Mouse (Mus musculus) heart, adult 2 months (tissue): Measurements from ENCODE around the gene Ebf1. TPM values are rescaled to one million over a fixed set of nuclear protein-coding genes. Genes with fewer than 3 reads are reported as not detected.

ENCODE experiments used
- DNase-seq, 2 experiments: peaks; one replicate each; pipeline ENCODE4 v3.0.0; 2021
- H3K27ac ChIP-seq: fragments of 200-600 bp; 2 replicates; pipeline ENCODE4 v1.8.1; 2022
- H3K27me3 ChIP-seq: fragments of 200-500 bp; 2 replicates; pipeline ENCODE4 v1.6.1; 2012; ENCODE audit warnings: mild to moderate bottlenecking, low read length, inconsistent platforms, mixed read lengths; ENCODE audit not compliant: control insufficient read depth, insufficient read depth
- H3K36me3 ChIP-seq: fragments of 200-500 bp; 2 replicates; pipeline ENCODE4 v1.6.1; 2012; ENCODE audit warnings: low read length, inconsistent platforms; ENCODE audit not compliant: control insufficient read depth, insufficient read depth
- H3K4me1 ChIP-seq: fragments of 200-500 bp; 2 replicates; pipeline ENCODE4 v1.6.1; 2011; ENCODE audit warnings: low read length; ENCODE audit not compliant: control insufficient read depth, insufficient read depth
- H3K4me3 ChIP-seq: fragments of 200-600 bp; 2 replicates; pipeline ENCODE4 v1.8.1; 2022
- H3K79me2 ChIP-seq: fragments of 200-500 bp; replicated peaks from 2 replicates; pipeline ENCODE4 v1.6.1; 2012; ENCODE audit warnings: mild to moderate bottlenecking, inconsistent platforms, low read length, moderate library complexity, mixed read lengths; ENCODE audit not compliant: control insufficient read depth, insufficient read depth
- H3K9ac ChIP-seq: fragments of 200-500 bp; 2 replicates; pipeline ENCODE4 v1.6.1; 2012; ENCODE audit warnings: low read depth, mild to moderate bottlenecking, control low read depth, inconsistent platforms, low read length, mixed read lengths
- CTCF ChIP-seq: fragments of 200-600 bp; IDR thresholded peaks from 2 replicates; pipeline ENCODE4 v1.8.1; 2022; ENCODE audit warnings: antibody characterized with exemption, mild to moderate bottlenecking, moderate library complexity
- EP300 ChIP-seq: fragments of 200-500 bp; IDR thresholded peaks from 2 replicates; pipeline ENCODE4 v1.6.1; 2011; ENCODE audit warnings: low read depth, low read length, control low read depth; ENCODE audit not compliant: insufficient read depth
- POLR2A ChIP-seq: fragments of 200-500 bp; IDR thresholded peaks from 2 replicates; pipeline ENCODE4 v1.6.1; 2011; ENCODE audit warnings: mild to moderate bottlenecking, low read depth, low read length, control low read depth; ENCODE audit not compliant: insufficient read depth
- WGBS: fragments of 180-500 bp; shearing (Covaris S2); methylation state at CpG from one replicate; pipeline ENCODE4 v1.1.7; 2018; 5-methylcytosine and 5-hydroxymethylcytosine counted together
- intact Hi-C: fragments of 180-260 bp; cut with DNase I; formaldehyde crosslinking; loops from one replicate; pipeline ENCODE4 v1.15.1; 2025
- polyA plus RNA-seq: library from polyadenylated mRNA; depleted of rRNA; stranded (reverse); fragments of >200 nt; gene quantifications from 2 replicates; pipeline ENCODE4 v1.2.3, GENCODE M21; 2012
- total RNA-seq, 2 experiments: library from RNA; stranded (reverse); gene quantifications; 2 replicates each; pipeline ENCODE4 v1.2.3; 2021

Ebf1 gene
- total and polyA plus RNA-seq, 3 experiments = 11.4 to 13.6 (median 12.2) TPM

GRCm38 (mm10) chr11:44949140-44949539, 332.0 kb downstream of the Ebf1 start:
- intact Hi-C loops = no loop called here
- 42% methylated on average over 3 of the region's 3 CpGs for WGBS

GRCm38 (mm10) chr11:44950319-44950718, 333.2 kb downstream of the Ebf1 start:
- Histone ChIP-seq H3K4me3 (no peak overlapping the region), H3K27ac (no peak overlapping the region), H3K36me3 (peaks cover 2% of the 10 kb centered on the region; the same call in 1 of the 2 replicates), H3K9ac (no peak overlapping the region), H3K27me3 (no peaks in the 10 kb centered on the region), H3K4me1 (peaks cover 6% of the 10 kb centered on the region), H3K79me2 (no peaks in the 10 kb centered on the region)
- peak in 1 of 2 experiments; percentile 24 for DNase-seq
- 87% methylated on average over 9 of the region's 9 CpGs for WGBS
- TF ChIP-seq EP300 (no peak), CTCF (no peak), POLR2A (no peak)
- intact Hi-C loops = no loop called here

More at GRCm38 (mm10) chr11:44949140-44949539, 332.0 kb downstream of the Ebf1 start:
- no peaks in the 10 kb centered on the region for H3K27me3 ChIP-seq
- no peak for DNase-seq
- peaks cover 9% of the 10 kb centered on the region for H3K36me3 ChIP-seq
- no peak for TF ChIP-seq CTCF
- no peak for TF ChIP-seq EP300
- no peak for TF ChIP-seq POLR2A
- H3K4me1 ChIP-seq = peaks cover 7% of the 10 kb centered on the region
- H3K9ac ChIP-seq = no peak overlapping the region
- H3K4me3 ChIP-seq = no peak overlapping the region
- no peak overlapping the region for H3K27ac ChIP-seq
- H3K79me2 ChIP-seq = no peaks in the 10 kb centered on the region

GRCm38 (mm10) chr11:44951506-44951905, 334.4 kb downstream of the Ebf1 start:
- peaks cover 6% of the 10 kb centered on the region for H3K4me1 ChIP-seq
- H3K27ac ChIP-seq = no peak overlapping the region
- no peaks in the 10 kb centered on the region for H3K79me2 ChIP-seq
- TF ChIP-seq EP300 (no peak), CTCF (no peak), POLR2A (no peak)
- no peak for DNase-seq
- no peak overlapping the region for H3K4me3 ChIP-seq
- 54% methylated on average over 4 of the region's 4 CpGs for WGBS
- peaks cover 2% of the 10 kb centered on the region; the same call in 1 of the 2 replicates for H3K36me3 ChIP-seq
- H3K9ac ChIP-seq = no peak overlapping the region
- no peaks in the 10 kb centered on the region for H3K27me3 ChIP-seq
- intact Hi-C loops = no loop called here

- 97% methylated on average over 1 of the region's 1 CpGs for WGBS
- DNase-seq = no peak
- intact Hi-C loops = no loop called here
- Histone ChIP-seq H3K9ac (no peak overlapping the region), H3K27ac (no peak overlapping the region), H3K4me3 (no peak overlapping the region), H3K79me2 (no peaks in the 10 kb centered on the region), H3K4me1 (peaks cover 5% of the 10 kb centered on the region), H3K36me3 (peaks cover 2% of the 10 kb centered on the region; the same call in 1 of the 2 replicates), H3K27me3 (no peaks in the 10 kb centered on the region)
- TF ChIP-seq CTCF (no peak), EP300 (no peak), POLR2A (no peak)
These were observed 336.2 kb downstream of the Ebf1 start for GRCm38 (mm10) chr11:44953337-44953736.

- TF ChIP-seq POLR2A (no peak), EP300 (no peak), CTCF (no peak)
- Histone ChIP-seq H3K27ac (no peak overlapping the region), H3K9ac (no peak overlapping the region), H3K79me2 (no peaks in the 10 kb centered on the region), H3K27me3 (no peaks in the 10 kb centered on the region), H3K36me3 (peaks cover 2% of the 10 kb centered on the region; the same call in 1 of the 2 replicates), H3K4me1 (peaks cover 4% of the 10 kb centered on the region), H3K4me3 (no peak overlapping the region)
- 86% methylated on average over 11 of the region's 11 CpGs for WGBS
- no peak for DNase-seq
- intact Hi-C loops = no loop called here
These were observed 336.7 kb downstream of the Ebf1 start for GRCm38 (mm10) chr11:44953863-44954262.

GRCm38 (mm10) chr11:44954362-44954761, 337.2 kb downstream of the Ebf1 start:
- intact Hi-C loops = no loop called here
- Histone ChIP-seq H3K27ac (no peak overlapping the region), H3K27me3 (no peaks in the 10 kb centered on the region), H3K79me2 (no peaks in the 10 kb centered on the region), H3K4me3 (no peak overlapping the region), H3K36me3 (no peaks in the 10 kb centered on the region), H3K4me1 (peaks cover 1% of the 10 kb centered on the region), H3K9ac (no peak overlapping the region)
- no peak for TF ChIP-seq CTCF
- no peak for TF ChIP-seq EP300
- TF ChIP-seq POLR2A = no peak
- DNase-seq = no peak
- 89% methylated on average over 7 of the region's 7 CpGs for WGBS
